Mouse (Mus musculus): ENCODE data around the gene Prcc.
"Not testable (repeated sequence)": the region's sequence is repeated elsewhere in the genome, so short reads cannot be mapped to it uniquely, and the experiment has no call there.

Gene Prcc

DNA sequence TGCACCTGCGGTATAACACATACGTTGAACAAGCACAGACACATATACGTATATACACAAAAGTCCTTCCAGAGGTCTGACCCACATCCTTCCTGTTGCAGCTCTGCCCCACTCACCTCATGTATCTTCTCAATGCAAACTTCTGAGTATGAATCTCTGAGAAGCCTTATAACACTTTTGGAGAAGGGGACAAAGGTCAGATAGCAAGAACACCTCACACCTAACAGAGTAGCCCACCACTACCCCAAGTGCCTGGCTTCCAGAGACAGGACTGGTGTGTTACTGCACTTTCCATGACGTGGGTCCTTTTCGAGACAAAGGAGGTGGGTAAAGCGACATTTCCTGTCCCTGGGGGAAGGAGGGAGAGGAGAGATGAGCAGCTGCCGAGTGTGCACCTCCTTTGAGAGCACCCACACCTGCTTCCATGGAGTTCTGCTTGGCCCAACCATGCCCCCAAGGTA lies 38.7 kb downstream of the Prcc start, which contains the start of gene Sh2d2a:
Gene Sh2d2a, plus strand, starts transcription at position 106 of the 461 bp plus-strand sequence.
- CTCF ChIA-PET, result no interaction called here

DNA sequence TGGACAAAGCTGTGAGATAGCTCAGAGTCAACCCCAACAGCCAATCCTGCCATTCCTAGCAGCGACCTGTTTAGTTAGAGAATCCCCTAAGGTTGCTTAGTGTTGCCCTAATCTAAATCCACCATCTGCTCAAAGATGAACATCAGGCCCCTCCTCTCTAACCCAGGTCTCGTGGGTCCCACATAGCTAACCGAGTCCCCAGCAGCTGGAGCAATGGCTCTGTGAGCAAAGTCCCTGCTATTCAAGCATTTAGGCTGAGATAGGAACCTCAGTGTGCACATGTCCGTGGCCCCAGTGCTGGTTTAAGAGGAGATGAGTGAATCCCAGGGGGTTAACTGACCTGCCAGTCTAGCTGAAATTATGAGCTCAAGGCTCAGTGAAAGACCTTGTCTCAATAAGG lies 39.2 kb downstream of the Prcc start:
- CTCF ChIA-PET, result no interaction called here

DNA sequence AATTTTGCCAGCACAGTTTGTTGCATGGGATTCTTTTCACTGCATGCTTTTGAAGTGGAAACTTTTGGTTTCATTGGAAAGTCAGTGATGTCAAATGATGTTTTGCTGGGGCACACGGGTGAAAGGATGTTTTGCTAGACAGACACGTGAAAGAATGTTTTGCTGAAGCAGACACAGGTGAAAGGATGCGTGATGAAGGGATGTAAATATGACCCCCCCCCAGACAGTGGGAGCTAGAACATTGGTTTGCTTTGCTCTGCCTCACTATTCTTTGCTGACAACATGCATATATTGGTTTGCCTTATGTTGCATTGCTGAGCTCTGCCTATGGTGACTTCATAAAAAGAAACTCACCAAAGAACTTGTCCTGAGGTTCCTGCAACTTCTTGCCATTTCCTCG lies 40.4 kb downstream of the Prcc start:
- CTCF ChIA-PET, result no interaction called here

DNA sequence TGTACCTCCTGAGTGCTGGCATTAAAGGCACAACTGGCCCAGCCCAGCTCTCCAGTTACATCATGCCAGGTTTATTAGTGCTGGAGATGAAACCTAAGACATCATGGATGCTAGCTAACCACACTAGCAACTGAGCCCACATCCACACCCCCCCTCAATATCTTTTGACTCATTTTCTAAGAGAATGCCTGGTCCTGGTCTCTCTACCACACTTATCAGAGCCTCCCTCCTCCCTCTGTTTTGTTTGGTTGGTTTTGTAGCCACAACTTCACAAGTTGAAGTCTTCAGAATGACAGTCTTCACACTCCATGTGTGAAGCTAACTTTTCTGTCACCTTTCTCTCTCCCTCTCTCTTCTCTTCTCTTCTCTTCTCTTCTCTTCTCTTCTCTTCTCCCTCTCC lies 44.5 kb downstream of the Prcc start:
- CTCF ChIA-PET, result interaction anchor here (0.5 to 1.3 kb wide), 5 partner anchors 11 to 1499 kb away, joined by 3 to 4 read pairs (median 3); no protein-coding TSS in a partner anchor

DNA sequence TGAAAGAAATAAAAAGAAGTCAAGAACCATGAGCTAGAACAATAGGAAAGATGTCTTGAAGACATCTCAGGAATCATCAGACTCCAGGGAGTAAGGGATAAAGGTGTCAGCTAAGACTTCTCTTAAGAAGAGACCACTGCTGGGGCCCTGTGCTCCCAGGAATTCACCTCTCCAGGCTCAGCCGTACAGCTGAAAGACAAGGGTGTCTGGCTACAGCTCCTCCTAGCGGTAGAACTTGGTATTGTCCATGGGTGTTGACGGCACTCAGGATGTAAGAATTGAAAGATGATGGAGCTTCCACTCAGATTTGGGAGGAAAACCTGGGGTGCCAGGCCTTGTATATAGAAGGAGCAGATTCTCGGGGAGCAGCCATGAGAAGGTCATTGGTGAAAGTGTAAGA lies 46.8 kb downstream of the Prcc start:
- CTCF ChIA-PET, result no interaction called here

DNA sequence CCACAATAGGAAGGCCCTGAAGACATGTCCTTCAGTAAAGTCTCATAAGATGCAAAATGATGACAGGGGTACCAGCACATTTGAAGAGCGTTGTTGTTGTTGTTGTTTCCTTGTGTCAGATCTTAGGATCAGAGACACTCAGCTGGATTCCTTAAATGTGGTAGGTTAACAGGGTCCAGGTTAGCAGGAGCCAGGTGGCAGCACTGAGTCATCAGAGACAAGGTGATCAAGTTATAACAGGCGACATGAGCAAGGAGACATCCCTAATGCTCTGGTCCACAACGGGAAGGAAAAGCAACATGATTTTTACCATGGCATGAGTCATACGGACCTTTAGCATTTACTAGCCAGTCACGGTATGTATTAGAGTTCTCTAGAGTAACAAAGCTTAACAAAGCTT lies 51.9 kb downstream of the Prcc start:
- CTCF ChIA-PET, result interaction anchor here (0.5 kb wide), 1 partner anchor 18 kb away, joined by 4 read pairs; no protein-coding TSS in a partner anchor

DNA sequence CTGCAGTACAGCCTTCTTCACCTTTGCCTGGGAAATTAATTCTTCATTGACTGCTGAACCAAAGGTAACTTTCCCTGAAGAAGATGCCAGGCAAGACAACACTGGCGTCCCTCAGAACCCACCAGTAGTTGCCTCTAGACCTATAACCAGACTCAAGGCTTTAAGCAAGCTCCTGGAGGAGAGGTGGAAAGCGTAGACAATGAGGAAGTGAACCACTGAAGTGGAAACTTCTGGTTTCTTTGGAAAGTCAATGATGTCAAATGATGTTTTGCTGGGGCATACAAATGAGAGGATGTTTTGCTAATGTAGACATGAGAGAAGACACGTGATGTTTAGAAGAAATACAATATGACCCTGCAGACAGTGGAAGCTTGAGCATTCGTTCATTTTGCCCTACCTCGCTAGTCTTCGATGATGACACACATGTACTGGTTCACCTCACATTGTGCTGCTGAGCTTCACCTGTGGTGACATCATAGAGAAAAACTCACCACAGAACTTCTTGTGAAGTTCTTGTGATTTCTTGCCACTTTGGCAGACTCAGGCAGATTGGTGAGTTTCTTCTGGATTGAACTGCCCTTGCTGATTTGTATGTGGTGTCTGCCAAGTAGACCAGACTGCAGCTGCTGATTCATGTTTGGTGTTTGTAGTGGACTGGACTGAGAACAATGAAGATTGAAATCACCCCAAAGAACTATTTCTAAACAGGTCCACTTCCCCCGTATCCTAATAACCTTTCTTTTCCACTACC lies 53.1 kb downstream of the Prcc start:
- CTCF ChIA-PET, result interaction anchor here (0.5 to 0.8 kb wide), 2 partner anchors 19 to 44 kb away, joined by 4 to 5 read pairs; no protein-coding TSS in a partner anchor

DNA sequence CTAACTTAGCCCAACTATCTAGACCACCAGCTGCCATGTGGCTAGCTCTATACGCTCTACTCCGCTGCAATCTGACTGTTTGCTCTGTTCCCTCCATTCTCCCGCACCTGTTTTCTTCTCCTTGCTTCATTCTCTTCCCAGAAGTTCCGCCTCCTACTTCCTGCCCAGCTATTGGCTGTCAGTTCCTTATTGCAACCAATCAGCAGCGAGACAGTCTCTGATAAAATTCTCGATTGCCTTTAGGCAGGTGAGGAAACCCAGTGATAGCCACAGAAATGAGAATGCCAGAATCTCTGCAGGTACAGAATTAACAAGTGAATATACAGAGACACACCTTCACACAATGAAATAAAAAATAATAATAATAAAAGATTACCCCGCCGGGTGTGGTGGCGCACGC lies 56.4 kb downstream of the Prcc start:
- CTCF ChIA-PET, result no interaction called here

DNA sequence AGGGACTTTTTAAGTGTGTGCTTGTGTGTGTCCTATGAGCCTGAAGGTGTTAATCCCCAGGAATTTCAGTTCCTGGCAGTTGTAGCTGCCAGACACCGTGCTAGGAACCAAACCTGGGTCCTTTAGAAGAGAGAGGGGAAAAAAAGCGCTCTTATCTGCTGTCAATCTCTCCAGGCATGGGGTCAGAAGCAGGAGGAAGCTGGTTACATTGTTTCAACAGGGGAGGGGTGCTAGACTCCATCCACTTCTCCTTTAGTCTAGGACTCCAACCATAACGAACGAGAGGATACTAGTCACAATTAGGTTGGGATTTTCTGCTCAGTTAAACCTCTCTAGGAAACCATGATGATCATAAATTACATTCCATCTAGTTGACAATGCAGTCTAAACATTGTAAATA lies 57.0 kb downstream of the Prcc start:
- CTCF ChIA-PET, result no interaction called here

DNA sequence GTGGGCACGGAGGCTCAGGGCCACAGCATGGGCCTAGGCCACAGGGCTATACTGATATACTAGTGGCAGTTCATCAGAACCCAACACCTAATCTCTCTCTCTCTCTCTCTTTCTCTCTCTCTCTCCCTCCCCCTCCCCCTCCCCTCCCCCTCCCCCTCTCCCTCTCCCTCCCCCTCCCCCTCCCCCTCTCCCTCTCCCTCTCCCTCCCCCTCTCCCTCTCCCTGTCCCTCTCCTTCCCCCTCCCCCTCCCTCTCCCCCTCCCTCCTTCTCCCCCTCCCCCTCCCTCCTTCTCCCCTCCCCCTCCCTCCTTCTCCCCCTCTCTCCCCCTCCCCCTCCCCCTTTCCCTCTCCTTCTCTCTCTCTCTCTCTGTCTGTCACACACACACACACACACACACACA lies 61.2 kb downstream of the Prcc start, which contains the start of gene Pear1:
Gene Pear1, minus strand, starts transcription at position 101 of the 400 bp plus-strand sequence.
- CTCF ChIA-PET, result not testable (repeated sequence)

DNA sequence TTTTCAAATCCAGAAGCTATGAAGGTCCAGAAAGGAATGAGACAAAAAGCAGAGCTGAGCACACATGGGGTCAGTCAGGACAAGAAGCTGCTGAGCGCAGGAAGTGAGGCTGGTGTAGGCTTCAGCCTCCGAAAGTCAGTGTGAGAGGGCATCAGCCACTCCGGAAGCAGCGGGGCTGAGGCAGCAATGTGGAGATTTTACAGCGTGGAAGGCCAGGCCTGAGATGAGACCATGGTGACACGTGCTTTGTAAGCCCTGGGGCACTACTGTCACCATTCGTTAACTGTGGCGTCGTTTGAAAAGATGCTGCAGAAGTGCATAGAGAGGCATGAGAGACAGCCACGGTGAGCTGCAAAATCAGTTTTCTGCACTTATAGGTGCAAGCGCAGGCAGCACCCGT lies 67.2 kb downstream of the Prcc start:
- CTCF ChIA-PET, result interaction anchor here (0.6 to 2.4 kb wide), 2 partner anchors 24 to 63 kb away, joined by 3 to 11 read pairs; partner anchors contain the start of gene Ntrk1

DNA sequence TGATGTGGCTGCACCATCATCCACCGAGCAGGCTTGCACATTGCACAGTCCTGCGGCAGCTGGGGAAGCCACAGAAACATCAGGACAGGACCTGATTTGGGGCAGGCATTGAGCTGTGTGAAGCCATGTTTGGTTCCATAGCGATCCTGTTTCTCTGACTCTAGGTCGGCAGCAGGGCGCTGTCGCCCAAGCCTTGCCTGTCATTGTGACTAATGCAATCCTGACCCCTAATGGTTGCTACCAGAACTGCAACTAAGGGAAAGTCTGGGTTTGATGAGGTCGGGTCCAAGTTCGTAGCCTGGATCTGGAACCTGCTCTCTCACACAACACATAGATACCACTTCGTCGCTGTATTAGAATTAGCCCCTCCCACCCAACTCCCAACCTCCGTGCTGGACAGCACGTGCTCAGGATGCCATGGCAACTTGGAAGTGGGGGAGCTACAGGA lies 68.7 kb downstream of the Prcc start:
- CTCF ChIA-PET, result interaction anchor here (0.9 to 2.4 kb wide), 3 partner anchors 12 to 22 kb away, joined by 3 to 11 read pairs (median 3); partner anchors contain the start of gene Ntrk1

DNA sequence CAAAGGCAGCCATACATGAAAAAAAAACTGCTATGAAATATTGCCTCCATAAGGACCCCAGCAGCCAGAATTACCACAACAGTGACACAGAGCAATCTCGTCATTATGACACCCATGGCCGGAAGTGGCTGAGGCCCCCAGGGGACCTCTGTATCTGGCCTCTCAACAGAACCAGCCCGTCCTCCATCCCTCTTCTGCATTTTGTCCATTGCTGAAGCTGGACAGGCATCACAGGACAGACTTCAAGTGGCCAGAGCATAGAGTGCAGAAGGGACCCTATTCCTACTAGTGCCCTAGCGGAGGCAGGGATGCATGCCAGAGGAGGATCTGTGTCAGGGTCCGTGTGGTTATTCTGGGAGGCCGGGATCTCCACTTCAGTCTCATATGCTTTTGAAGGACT lies 69.2 kb downstream of the Prcc start:
- CTCF ChIA-PET, result interaction anchor here (1.0 to 2.4 kb wide), 2 partner anchors 17 to 22 kb away, joined by 3 to 11 read pairs; partner anchors contain the start of gene Ntrk1

DNA sequence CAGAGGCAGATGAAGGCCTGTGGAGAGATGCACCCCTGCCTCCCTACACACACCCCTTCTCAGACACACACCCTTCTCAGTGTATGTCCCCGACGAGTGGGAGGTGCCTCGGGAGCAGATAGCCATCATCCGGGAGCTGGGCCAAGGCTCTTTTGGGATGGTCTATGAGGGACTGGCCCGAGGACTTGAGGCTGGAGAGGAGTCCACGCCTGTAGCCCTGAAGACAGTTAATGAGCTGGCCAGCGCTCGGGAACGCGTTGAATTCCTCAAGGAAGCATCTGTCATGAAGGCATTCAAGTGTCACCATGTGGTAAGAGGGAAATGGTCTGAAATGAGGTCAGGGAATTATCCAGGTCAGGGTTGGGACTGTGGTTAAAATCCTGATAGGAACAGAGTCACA lies 72.5 kb downstream of the Prcc start:
- CTCF ChIA-PET, result no interaction called here

DNA sequence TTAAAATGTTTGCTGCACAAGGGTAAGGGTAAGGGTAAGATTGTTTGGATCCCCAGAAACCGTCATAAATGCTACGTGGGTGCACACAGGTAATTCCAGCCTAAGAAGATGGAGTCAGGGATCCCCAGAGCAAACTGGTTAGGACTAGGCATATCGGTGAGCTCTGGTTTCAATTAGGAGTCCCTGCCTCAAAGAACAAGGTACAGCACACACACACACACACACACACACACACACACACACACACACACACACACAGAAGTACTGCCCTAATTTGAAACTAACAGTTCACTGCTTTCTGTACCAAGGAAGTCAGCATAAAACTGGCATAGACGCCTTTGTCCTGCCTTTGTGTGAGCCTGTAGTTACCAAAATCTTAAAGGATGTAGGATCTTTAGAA lies 73.0 kb downstream of the Prcc start:
- CTCF ChIA-PET, result no interaction called here

DNA sequence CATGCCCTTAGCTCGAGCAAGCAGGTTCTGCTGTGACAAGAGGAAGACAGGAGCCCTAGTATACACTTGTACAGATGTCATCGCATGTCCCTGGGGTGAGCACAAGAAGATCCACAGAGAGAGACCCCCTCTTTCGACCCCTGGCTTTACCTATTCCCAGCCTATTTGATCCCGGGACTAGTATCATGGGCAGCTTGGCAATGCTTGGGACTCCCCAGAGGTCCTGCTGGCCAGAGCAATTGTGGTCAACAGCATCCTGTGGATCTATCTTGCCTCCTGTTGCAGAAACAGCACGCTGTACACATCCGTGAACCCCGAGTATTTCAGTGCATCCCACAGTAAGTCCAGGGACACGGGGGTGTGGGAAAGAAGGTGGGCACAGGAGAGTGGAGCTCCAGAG lies 74.1 kb downstream of the Prcc start:
- CTCF ChIA-PET, result no interaction called here

DNA sequence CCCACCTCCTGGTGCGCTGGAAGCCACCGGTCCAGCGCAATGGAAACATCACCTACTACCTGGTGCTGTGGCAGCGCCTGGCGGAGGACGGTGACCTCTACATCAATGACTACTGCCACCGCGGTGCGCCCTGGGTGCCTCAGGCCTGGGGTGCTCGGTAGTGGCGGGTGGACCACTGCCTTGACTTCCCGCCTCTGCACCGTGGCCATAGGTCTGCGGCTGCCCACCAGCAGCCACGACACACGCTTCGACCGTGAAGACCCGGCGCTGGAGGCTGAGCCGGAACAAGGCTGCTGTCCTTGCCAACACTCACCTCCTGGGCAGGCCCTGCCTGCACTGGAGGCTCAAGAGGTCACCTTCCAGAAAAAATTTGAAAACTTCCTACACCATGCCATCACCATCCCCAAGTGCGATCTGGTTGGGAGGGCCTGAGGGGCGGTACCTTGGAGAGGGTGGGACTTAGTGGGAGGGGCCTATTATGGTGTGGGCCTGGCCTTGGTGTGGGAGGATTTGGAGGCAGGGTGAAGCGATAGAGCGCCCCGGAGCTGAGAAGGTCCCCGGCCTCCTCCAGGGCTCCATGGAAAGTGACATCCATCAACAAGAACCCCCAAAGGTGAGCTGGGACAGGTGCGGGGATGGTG lies 76.0 kb downstream of the Prcc start:
- CTCF ChIA-PET, result no interaction called here

Measured in spleen, embryonic (tissue).